Mouse (Mus musculus) stomach, postnatal 0 days (tissue): ENCODE results near the gene 4933415A04Rik.

Experiments used
- CTCF ChIP-seq: IDR thresholded peaks from 2 replicates; pipeline ENCODE4 v1.5.1; 2016; ENCODE audit warnings: antibody characterized with exemption, low read depth, mild to moderate bottlenecking, moderate library complexity
- EP300 ChIP-seq: optimal IDR thresholded peaks from 2 replicates; pipeline ENCODE3; 2016; ENCODE audit warnings: antibody characterized with exemption

DNA sequence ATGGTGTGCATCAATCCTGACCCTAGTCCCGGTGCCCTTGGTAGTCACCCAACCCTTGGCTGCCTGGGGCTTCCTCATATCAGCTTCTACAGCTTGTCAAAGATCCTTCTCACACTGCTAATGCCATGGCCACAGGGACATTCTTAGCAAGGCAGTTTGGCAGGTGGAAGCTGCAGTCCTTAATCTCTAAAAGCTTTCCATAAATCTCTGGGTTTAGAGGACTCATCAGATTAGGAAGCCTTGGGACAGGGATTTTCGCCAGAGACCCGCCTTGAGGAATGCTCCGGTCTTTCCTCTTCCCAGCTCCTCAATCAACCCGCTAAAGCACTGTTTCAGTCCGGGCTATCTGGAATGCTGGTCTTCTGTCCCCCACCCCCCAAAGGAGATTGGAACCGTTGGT lies 42.0 kb upstream of the 4933415A04Rik start:
- no peak for TF ChIP-seq CTCF
- no peak for TF ChIP-seq EP300
